Mouse (Mus musculus): ENCODE measurements at regions not wholly inside any gene's neighbourhood (a gene's known extent, or its start where the extent isn't known, plus 50 kb on each side); places are given as distances from the start of the nearest gene placed in this dataset.
A peak's percentile ranks its signal among the peaks of the same experiment; 100 is the strongest.

DNA sequence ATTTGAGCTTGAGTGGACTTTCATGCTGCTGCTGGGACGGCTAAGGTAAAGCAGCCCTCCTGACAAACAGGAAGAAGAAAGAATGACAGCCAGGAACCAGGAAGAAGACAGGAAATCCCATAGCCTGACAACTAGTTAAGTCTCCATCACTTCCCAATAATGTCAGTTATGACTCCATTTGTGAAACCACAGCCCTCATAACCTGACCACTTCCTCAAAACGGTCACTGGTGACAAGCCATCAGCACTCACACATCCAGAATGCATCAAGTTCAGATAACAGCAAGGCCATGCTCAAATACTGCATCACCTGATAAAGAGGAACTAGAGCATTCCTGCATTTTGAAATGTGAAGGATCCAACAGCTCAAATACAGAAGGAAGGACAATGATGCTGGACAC, 288.3 kb downstream of the Zfp706 start:
- no peak for DNase-seq

DNA sequence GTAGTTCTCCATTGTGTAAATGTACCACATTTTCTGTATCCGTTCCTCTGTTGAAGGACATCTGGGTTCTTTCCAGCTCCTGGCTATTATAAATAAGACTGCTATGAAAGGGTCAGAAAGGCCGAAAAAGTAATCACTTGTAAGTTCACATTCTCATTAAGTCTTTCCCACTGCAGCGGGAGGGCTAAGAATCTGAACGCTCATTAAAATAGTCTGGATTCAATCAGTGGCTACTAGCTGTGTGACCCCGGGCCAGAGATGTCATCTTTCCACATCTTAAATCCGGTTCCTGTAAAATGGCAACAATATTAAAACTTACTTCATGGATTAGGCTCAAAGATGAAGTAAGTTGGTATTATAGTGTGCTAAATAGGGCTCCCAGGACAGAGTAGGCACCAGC, 289.7 kb downstream of the Zfp706 start:
- DNase-seq, result no peak

DNA sequence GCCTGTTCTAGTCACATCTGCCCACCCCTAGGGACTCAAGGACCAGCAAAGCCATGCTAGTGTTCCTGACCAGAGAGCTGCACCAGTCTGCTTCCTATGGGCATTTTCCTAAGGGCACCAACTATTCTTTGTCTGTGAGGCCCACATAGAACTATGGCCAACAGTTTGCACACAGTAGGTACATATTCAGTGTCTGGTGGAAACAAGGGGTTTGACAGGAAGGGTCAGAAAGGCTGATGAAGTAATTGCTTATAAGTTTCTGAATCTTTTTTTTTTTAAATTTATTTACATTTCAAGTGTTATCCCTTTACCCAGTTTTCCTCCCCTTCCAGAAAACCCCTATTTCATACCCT, 290.9 kb downstream of the Zfp706 start:
- DNase-seq, result no peak

DNA sequence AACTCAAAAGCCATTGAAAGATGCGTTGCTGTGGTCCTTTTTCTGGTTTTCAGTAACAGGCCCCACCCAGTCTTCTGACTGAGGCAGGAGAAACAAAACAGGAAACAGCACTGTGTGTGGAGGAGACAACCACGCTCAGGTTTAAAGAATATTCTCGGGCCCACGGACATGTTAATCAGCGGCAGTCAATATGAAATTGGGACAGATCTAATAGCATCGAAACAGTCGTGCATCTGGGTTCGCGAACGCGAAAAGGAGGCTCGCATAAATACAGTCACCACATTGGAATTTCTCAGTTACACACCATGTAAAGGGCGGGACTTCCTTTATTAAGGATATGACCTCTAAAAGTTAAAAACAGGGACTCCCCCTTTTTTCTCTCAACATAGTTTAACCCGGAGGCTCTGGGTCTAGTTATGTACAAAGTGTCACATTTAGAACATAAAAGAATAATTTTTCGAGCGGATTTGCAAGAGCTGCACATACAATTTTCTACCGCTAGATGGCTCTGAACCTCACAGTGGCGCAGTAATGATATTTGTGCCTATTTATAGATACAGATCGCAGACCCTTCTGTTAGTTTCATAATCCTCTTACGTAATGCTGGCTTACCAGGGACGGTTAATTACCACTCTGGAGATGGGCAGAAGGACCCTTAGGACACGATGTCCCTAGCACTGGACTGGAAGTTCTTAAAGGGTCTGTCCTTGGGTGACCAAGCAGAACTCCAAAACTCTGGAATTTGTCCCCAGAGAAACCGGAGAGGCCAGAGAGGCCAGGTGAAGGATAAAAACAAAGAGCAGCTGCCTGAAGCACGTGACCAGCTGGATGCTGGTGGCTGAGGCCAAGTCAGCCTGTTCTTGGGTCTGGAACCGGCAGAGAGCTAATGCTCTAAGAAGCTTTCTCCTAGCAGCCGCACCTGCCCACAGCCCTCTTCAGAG, 291.6 kb downstream of the Zfp706 start:
- DNase-seq, result peak; percentile 86

DNA sequence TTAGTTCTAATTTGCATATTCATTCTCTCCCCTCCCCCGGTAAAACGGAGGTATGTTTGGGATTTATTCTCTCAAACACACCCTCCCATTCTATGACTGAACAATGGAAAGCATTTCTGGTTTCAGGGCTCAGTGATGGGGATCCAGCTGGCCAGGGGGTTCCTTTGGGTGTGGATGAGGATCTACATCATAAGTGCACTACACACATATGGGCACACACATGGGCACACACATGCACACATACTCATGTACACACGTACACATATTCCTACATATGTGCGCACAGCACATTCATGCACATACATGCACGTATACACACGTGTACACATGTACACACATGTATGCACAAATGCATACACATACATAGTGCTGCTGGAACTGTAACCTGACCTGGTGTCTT, 292.4 kb downstream of the Zfp706 start:
- no peak for DNase-seq

DNA sequence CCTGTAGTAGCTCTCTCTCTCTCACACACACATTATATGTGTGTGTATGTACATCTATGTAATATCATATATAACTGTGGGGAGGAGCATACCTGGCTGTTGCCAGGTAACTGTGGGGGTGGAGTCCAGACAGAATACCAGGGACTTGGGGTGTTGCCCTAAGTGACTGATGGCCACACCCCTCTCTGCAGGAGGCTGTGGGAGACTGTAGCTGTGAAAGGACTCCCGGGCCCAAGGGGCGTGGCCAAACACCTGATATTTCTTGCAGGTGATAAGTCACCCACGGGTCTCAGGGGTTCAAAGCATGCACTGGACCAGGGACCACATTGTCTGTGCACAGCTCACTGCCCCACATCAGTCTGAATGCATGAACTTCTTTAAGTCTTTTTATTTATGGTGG, 297.8 kb downstream of the Zfp706 start:
- no peak for DNase-seq

DNA sequence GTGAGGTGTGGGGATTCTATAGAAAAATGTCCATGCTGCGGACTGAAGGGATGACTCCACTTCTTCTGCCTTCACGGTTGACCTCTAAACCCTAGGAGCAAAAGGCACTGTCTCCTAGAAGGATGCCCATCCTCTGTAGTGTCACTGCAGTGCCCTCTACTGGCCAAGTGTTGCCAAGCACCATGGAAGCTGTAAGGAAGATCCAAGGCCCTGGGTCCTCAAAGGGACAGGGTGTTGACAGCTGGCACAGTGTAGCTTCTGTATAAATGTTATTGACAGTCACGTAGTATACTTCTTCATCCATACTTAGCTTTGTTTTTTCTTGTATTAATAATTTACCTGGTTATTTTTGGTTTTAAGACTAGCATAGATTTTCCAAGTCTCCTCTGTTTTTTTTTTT, 299.1 kb downstream of the Zfp706 start:
- peak; percentile 88 for DNase-seq

DNA sequence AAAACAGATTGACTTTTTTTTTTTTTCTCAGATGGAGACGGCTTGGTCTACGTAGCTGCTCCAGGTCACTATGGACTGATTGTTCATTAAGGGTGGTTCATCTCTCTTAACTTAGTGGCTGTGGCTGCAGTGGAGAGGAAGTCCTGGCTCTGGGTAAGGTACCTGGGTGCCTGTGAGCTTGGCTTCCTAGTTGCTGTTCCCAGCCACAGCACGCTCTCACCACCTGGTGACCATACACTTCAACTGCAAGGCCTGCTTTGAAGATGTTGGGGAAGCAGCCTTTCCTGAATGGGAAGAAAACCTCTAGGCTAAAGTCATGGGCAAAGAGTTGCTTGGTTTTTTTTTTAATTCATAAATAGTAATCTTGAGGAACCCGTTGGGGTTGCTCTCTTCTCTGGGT, 301.6 kb downstream of the Zfp706 start:
- DNase-seq, result peak; percentile 72

DNA sequence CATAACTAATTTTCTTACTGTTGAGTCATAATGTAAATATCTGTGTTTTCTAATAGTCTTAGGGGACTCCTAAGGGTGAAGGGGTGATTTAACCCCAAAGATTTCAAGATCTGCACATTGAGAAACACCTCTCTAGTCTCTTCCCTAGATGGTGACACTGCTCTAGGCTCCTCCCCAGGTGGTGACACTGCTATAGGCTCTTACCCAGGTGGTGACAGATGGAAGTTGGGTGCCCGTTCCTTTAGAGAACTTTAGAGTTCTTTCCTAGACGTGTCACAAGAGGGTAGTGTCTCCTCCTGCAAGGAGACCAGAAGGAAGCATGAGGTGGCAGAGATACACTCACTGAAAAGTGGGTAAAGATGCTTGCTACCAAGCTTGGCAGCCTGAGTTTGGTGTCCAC, 302.2 kb downstream of the Zfp706 start:
- no peak for DNase-seq

DNA sequence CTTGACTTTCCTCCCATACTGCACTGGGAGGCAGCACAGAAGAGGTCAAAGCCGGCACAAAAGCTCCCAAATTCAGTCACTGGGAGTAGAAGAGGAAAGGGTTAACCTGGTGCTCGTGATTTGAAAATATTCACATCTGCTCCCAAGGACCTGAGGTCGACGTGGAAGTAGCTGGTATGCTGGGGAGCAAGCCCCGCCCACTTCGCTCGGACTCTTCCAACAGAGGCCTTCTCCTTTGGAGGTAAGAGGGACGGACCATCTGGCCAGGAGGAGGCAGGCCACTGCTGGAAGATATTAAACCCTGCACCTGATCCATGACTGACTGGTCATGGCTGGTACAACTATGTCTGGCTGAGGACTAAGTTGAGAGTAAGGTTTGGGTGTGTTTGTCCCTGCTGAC, 305.7 kb downstream of the Zfp706 start:
- no peak for DNase-seq

DNA sequence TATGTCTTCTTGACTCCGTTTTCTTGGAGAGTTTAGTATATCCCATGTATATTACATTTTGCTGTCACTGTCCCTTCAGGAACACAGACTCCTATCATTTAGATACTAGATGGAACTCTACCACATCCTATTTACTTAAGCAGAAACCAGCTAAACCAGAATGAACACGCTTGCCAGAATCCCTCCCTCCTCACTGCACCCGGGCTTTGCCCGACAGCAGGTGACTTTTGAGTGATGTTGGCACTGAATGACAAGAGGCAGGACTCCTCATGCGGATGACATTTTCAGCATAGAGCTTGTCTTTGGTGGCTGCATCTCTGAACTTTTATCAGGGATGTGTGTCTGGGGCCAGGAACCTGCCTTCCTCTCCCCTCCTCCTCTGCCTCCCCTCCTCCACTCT, 307.4 kb downstream of the Zfp706 start:
- DNase-seq, result no peak

DNA sequence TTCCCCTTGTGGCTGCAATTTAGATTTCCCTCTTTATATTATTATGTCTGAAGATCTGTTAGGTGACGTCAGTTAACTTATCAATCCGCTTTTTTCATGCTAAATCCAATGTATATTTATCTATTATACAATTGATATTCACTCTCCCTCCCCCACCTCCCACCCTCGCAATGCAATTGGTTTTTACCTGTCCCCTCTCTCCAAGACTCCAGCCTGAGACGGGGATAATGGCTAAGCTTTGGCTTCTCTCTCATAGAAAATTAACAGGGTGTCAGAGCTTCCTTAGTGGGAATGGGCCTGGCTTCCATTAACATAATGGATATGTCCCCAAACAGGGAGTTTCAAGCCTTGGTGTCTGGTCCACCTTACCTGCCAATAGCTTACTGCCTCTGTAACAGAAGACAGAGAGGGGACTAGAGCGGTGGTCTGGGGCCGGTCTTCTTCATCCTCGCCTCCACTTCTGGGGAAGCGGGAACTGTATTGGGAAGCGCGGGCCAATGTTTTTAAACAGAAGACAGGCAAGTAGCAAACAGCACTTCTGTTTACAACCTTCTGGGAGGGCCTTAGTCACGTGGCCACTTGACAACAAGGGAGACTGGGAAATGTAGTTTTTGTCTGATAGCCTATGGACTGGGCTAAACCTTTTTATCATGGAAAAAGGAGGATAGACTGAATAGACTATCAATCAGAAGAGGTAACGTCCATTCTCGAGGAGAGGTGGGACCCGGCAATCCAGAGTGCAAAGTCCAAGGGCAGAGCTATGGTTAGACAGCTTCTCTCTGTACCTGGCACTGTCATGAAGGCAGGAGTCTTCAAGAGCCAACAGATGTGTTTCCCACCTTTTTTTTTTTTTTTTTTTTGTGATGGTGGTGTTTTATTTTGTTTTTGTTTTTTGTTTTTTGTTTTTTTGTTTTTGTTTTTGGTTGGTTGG, 312.1 kb downstream of the Zfp706 start:
- peak; percentile 68 for DNase-seq

DNA sequence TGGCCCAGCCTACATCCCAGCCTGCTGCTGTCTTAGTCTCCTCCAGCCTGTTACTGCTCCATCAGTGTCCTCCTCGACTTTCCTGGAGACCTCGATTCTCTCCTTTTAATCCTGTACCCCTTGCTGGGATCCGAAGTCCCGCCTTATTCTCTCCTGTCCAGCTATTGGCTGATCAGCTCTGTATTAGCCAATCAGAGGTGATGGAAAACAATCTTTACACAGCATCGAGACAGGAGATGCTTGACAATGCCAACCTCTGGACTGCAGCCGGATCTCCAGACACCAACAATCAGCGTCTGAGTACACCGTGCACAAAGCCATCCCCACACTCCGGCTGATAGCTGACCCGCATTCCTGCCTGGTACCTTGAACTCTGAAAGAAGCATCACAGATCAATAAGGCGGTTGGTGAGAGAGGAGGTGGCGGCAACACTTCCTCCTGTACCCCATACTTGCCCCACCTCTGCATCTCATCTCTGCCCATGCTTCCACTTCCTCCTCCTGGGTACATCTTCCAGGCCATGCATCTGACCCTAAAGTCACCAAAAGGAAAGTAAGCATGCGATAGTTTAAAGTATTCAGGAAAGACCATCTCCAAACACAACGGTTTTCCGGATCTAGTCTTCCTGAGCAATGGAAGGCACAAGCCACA, 316.4 kb downstream of the Zfp706 start:
- DNase-seq, result no peak

DNA sequence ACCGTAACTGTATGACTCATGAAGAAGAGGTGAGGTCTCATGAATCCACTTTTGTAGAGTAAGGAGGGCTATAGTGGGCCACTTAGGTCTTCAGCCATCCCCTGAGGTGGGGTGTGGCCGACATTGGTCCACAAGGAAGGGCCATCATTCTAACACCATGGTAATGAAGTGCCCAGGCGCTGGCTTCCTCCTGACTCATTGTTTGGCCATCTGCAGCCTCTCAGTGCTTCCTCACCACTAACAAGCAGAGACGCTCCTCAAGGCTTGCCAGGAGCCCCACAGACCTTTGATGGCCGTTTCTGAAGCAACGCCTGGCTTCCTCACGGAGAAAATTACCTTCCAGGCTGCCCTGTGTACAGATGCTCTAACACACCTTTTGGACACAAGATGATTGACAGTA, 317.7 kb downstream of the Zfp706 start:
- no peak for DNase-seq

DNA sequence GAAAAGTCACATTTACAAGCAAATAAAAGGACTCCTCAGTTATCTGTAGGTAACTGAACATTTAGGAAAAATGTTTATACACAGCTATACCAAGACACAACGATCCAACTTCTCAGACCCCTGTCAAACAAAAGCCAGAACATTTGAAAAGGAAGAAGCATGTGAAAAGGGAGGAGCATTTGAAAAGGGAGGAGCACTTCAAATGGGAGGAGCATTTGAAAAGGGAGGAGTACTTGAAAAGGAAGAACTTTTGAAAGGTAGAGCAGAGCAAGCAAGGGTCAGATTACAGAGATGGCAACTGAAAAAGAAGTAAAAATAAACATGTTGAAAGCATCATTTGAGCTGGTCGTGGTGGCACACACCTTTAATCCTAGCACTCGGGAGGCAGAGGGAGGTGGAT, 318.3 kb downstream of the Zfp706 start:
- no peak for DNase-seq

DNA sequence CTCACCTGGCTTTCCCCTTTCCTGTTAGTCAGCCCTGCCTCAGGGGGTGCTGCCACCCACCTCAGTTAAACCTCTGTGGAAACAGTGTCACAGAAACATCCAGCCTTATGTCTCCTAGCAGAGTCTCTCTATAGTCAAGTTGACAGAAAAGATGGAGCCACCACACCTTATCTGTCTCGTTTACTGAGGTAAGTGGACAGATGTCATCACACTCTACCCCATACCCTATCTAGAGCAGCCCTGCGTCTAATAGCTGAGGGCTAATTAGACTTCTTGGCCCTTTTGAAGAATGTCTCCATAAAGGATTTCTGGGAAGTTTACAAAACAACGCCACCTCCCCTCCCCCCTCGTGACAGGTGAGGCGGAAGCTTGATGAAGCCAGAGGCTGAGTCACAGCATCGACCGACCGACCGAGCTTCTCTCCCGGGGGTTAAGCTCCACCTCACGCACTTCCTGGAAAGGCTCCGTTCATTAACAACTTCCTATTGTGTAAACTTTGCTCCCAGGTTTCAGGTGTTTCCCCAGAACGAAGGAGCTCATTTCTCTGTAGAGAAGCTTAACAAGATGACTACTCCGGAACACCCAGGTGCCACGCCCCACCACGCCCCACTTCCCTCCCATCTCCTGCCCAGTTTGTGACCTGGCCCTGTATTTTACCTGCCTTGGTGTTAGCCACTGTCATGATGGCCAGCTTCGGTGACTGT, 319.4 kb downstream of the Zfp706 start:
- peak; percentile 53 for DNase-seq

DNA sequence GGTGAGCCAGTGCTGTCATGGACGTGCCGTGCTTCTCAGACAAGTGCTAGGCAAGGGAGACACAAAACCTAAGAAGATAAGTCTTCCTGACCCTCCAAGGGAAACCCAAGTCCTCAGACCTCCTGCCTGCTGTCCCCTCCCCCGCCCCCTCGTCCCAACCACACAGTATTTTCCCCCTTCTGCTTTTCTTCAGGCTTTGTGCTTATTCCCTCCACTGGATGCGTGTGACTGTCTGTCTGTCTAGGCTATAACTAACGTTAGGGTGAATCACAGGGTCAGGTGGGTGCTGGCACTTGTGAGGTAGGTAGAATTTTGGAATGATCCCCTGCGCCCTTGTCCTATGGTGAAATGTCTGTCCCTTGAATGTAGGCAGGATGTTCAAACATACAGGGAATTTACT, 322.9 kb downstream of the Zfp706 start:
- no peak for DNase-seq

DNA sequence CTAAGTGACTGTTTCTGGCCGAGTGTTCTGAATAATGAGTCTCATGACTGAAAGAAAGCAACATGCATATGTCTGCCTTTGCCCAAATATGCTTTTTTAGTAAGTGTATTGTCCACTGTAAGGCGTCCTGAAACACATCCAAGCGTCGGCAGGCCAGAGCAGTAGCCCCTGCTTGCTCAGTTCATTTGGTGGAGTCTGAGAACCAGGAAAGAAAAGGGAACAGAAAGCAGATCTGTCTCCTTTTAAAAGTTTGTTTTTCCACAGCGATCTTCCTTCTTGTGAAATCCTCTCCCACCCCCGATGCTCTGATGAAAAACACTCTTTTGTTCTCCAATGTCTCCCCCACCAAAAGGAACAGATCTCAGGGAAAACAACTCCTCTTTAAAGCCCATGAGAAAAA, 324.7 kb downstream of the Zfp706 start:
- no peak for DNase-seq

DNA sequence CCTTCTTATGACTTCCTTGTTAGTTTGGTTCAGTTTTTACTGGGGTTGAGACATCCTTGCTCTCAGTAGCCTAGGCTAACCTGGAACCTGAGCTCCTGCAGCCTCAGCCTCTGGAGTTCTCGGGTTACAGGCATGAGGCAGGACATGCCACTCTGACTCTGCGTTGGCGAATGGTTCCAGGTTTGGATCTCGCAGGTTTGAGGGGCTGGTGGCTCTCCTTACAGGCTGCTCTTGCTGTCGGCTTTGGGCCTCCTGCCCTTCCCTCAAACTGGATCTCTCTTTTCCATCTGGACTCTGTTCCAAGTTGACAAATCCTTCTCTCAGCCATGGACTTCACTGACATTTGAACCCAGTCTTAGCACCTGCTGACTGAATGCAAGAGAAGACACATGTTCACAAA, 325.4 kb downstream of the Zfp706 start:
- no peak for DNase-seq

DNA sequence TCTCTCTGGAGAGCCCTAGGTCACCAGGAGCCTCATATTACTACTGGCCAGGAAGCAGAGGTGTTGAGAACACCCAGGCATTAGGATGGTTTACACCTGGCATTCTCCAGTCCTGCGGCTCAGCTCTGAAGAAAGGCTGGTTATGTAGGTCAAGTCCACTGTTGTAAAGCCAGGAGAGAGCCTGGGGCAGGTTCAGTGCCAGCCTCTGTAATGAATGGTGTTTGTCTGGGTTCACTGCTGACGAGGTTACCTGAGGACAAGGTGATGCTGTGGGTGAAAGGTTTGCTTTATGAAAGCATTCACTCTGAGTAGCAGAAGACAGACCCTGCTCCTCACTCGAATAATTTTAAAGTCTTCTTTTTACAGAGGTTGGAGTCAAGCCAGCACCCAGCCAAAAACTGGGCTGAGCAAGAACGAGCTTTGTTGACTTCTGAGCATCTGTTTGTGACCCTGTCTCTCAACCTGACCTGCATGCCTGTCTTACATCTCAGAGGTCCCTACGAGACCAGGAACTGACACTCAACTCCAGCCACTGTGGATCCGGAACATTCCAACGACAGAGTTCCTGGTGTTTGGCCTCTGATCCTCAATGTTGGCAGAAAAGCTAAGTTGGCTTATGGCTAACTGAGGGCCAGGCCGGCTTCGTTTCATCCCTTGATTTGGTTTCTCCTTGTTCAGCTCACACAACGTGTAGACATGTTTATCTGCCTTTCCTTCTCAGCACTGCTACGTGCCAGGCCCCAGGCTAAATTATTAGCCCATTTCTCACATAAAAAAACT, 327.0 kb downstream of the Zfp706 start:
- no peak for DNase-seq

DNA sequence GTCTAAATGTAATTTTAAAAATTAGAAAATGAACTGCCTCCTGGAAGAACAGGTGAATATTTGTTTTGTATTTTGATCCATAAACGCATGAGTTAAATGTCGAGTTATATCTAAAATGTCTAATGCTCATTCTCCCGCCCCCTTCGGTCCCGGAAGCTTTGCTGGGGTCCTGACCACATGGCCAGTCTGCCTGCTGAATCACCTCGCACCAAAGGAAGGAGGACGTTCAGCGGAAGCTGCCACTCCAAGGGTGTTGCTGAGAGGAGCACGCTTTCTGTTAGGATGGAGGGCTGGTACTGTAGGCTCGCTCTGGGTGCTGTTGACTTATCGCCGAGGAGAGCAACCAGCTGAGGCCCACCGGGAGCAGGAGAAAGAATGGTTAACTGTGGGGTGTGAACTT, 328.0 kb downstream of the Zfp706 start:
- DNase-seq, result no peak

DNA sequence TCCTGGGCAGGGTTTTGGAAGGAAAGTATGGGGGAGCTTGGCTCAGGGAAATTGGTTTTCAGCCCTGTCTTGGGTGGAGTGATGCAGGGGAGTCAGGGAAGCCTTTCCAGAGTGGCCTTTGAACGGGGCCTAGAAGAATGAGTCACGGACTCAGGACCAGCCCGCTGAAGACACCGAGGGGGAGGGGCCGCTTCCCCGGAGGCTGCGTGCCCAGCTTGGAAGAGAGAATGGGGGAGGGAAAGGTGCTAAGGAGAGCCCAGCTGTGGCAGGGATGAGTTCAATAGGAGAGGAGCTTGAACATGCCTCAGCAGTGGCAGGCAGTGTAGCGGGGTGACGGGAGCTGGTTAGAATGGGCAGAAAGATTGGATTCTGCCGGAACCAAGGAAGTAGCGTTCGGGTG, 337.8 kb downstream of the Zfp706 start:
- DNase-seq, result no peak
